ENCODE assay signal across 21 mouse cellular contexts in genomic region chr17:4769284-4769683, GRCm38 (mm10).
A peak's percentile ranks its signal among the peaks of the same experiment; 100 is the strongest.
DNase-seq lines count a peak whose midpoint lies in the region; ATAC-seq and TF ChIP-seq lines count a peak whose summit lies in the region.
"Had no signal": no experiment of that assay in that cellular context is flagged by ENCODE, and none has a peak within 500 bp of the region (broad histone marks: within the 10 kb centered on the region; RNA-seq: fewer than 3 reads in every experiment).

No protein-coding gene starts in this region.

- peak; percentile 65 for ATAC-seq in lung, embryonic 14.5 days (ENCODE audit: insufficient read depth)
- peak; percentile 82 for ATAC-seq in stomach, embryonic 14.5 days (ENCODE audit: insufficient number of reproducible peaks, insufficient read depth, low FRiP score, low read depth)
- ATAC-seq: forebrain, embryonic 13.5 days; liver, postnatal 0 days; midbrain, embryonic 16.5 days had no signal

- H3K4me2 ChIP-seq in lung, embryonic 14.5 days, result no peak overlapping the region
- H3K4me2 ChIP-seq in stomach, embryonic 14.5 days (replicated peaks; ENCODE audit: low read depth, low read length), result no peak overlapping the region
- H3K4me2 ChIP-seq: forebrain, embryonic 13.5 days had no signal

- whole genome bisulfite sequencing in lung, embryonic 14.5 days, result 53% methylated on average over 4 of the region's 4 CpGs
- WGBS in stomach, embryonic 14.5 days, result 50% methylated on average over 4 of the region's 4 CpGs

- H3K36me3 ChIP-seq in lung, embryonic 14.5 days (ENCODE audit: insufficient read depth), result no peaks in the 10 kb centered on the region
- no peaks in the 10 kb centered on the region for H3K36me3 ChIP-seq in stomach, embryonic 14.5 days (ENCODE audit: control insufficient read depth, insufficient read depth, low read length)
- H3K36me3 ChIP-seq: G1E; heart, embryonic 10.5 days had no signal

- H3K4me3 ChIP-seq in lung, embryonic 14.5 days (ENCODE audit: low read depth, low read length), result no peak overlapping the region
- H3K4me3 ChIP-seq in brown adipose tissue, adult 24 weeks (ENCODE audit: insufficient read depth, low read depth, low read length), result no peak overlapping the region
- no peak overlapping the region for H3K4me3 ChIP-seq in stomach, embryonic 14.5 days (ENCODE audit: low read depth, low read length)
- H3K4me3 ChIP-seq: forebrain, embryonic 13.5 days; heart, embryonic 10.5 days; layer of hippocampus, adult 2 months; megakaryocyte, embryonic 14.5 days had no signal

- TF ChIP-seq CTCF in lung, embryonic 14.5 days (IDR thresholded peaks at IDR 0.05; ENCODE audit: low read depth), result no peak

- no peak overlapping the region for H3K9ac ChIP-seq in lung, embryonic 14.5 days
- no peak overlapping the region for H3K9ac ChIP-seq in stomach, embryonic 14.5 days (replicated peaks; ENCODE audit: low read depth, low read length)
- H3K9ac ChIP-seq: forebrain, embryonic 13.5 days; liver, postnatal 0 days had no signal

- DNase-seq in lung, embryonic 14.5 days, result peak; percentile 40
- no peak for DNase-seq in lung, postnatal 4 days
- DNase-seq in Muller cell, postnatal 12 days (ENCODE audit: inconsistent ontology term), result peak; percentile 86
- no peak for DNase-seq in yolk sac, embryonic 10.5 days (ENCODE audit: low spot score)
- DNase-seq in layer of hippocampus, postnatal 10 days (ENCODE audit: low spot score in 2 of 2), result no peak
- DNase-seq: adrenal gland, adult 2 months; B cell, adult 2 months; cerebellum, adult 9-10 months; kidney, adult 9 months; kidney, postnatal 25 days; layer of hippocampus, postnatal 36 days; liver, postnatal 0 days had no signal

- no peak overlapping the region; the same call in 1 of the 2 replicates for H3K27ac ChIP-seq in lung, embryonic 14.5 days (ENCODE audit: low read depth)
- H3K27ac ChIP-seq in brown adipose tissue, adult 24 weeks (replicated peaks; ENCODE audit: low read depth, low read length), result peak overlapping the region; percentile 88
- no peak overlapping the region for H3K27ac ChIP-seq in stomach, embryonic 14.5 days (ENCODE audit: low read length)
- H3K27ac ChIP-seq: forebrain, embryonic 13.5 days; heart, embryonic 10.5 days; layer of hippocampus, adult 2 months had no signal

- no peaks in the 10 kb centered on the region for H3K27me3 ChIP-seq in lung, embryonic 14.5 days (ENCODE audit: insufficient read depth, low read length)
- no peaks in the 10 kb centered on the region for H3K27me3 ChIP-seq in stomach, embryonic 14.5 days (ENCODE audit: control insufficient read depth, insufficient read depth, low read length)
- H3K27me3 ChIP-seq: CH12.LX; forebrain, embryonic 13.5 days had no signal

- H3K4me1 ChIP-seq in lung, embryonic 14.5 days (ENCODE audit: insufficient read depth), result no peaks in the 10 kb centered on the region
- H3K4me1 ChIP-seq in brown adipose tissue, adult 24 weeks (ENCODE audit: control insufficient read depth, insufficient read depth, insufficient read length, low read length), result peaks cover 7% of the 10 kb centered on the region; the same call in 1 of the 2 replicates
- no peaks in the 10 kb centered on the region for H3K4me1 ChIP-seq in stomach, embryonic 14.5 days (ENCODE audit: control insufficient read depth, insufficient read depth, low read length)
- H3K4me1 ChIP-seq: forebrain, embryonic 13.5 days; heart, embryonic 10.5 days had no signal

- H3K9me3 ChIP-seq in lung, embryonic 14.5 days (ENCODE audit: low read depth, low read length), result no peaks in the 10 kb centered on the region
- no peaks in the 10 kb centered on the region for H3K9me3 ChIP-seq in stomach, embryonic 14.5 days (ENCODE audit: control insufficient read depth, low read depth, low read length)
- H3K9me3 ChIP-seq: forebrain, embryonic 13.5 days; G1E; heart, embryonic 10.5 days had no signal

Comparison
In these comparisons a context has a peak if more than half of its experiments do, and no peak if none do; other contexts are left out.
1. DNase-seq: peak in lung, embryonic 14.5 days (single experiment) and Muller cell, postnatal 12 days (single experiment); none in lung, postnatal 4 days (0 of 2), yolk sac, embryonic 10.5 days (single experiment) and layer of hippocampus, postnatal 10 days (0 of 2).